Mouse (Mus musculus): ENCODE measurements around the gene Tenm2.
A peak's percentile ranks its signal among the peaks of the same experiment; 100 is the strongest.

Gene Tenm2

GRCm38 (mm10) chr11:35998048-35998447, 1237.7 kb downstream of the Tenm2 start:
- no peak for DNase-seq (ENCODE audit: low read depth, low spot score)

DNA sequence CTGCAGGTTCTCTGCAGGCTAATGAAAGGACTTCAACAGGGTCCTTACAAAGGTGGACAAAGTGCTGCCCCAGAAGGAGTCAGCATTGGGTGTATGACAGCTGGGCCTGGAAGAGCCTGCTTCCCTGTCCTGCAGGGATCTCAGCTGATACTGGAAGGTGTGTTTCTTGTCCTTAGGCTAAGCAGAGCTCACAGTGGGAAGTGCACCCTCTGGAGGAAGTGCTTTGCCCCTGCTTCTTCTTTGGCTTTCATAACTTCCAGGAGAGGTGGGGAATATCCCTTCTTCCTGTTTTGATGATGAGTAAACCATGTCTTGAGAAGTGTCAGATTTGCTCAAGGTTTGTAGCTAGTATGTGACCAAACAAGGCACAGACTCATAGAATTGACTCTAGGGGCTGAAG, 1240.5 kb downstream of the Tenm2 start:
- DNase-seq (ENCODE audit: low read depth, low spot score) = no peak

- DNase-seq (ENCODE audit: low read depth, low spot score) = no peak
Observed at GRCm38 (mm10) chr11:35991846-35992245, 1243.9 kb downstream of the Tenm2 start.

- no peak for DNase-seq (ENCODE audit: low read depth, low spot score)
Observed at GRCm38 (mm10) chr11:35989967-35990366, 1245.8 kb downstream of the Tenm2 start.

DNA sequence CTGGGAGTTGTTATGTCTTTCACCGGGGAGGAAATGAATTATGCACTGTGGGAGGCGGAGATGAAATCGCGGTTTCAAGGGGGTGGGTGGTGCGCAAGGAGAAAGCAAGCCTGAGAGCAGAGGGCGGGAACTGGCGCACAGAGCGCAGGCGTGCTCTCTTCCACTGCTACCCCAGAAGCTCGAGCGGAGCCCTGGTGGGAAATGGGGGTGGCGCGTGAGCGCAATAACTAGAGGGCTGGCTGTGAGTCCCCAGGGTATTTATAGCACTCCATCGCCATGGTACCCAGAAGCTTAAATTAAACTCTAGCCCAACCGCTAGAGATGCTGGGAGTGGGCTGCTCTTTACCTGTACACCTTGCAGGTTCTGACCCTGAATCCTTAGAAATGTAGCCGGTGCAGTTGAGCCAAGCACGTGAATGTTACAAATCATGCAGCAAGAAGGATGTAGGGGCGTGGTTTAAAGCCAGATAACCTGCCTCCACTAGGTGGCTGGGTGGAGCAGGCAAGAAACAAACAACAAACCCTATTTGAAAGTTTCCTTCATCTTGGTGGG, 1249.8 kb downstream of the Tenm2 start:
- peak; percentile 95 for DNase-seq (ENCODE audit: low read depth, low spot score)

GRCm38 (mm10) chr11:35982734-35983133, 1253.0 kb downstream of the Tenm2 start:
- no peak for DNase-seq (ENCODE audit: low read depth, low spot score)

GRCm38 (mm10) chr11:35980411-35980917, 1255.3 kb downstream of the Tenm2 start, which contains the start of gene Wwc1:
Wwc1 (minus strand) TSS chr11:35980527.
- peak; percentile 72 for DNase-seq (ENCODE audit: low read depth, low spot score)

DNA sequence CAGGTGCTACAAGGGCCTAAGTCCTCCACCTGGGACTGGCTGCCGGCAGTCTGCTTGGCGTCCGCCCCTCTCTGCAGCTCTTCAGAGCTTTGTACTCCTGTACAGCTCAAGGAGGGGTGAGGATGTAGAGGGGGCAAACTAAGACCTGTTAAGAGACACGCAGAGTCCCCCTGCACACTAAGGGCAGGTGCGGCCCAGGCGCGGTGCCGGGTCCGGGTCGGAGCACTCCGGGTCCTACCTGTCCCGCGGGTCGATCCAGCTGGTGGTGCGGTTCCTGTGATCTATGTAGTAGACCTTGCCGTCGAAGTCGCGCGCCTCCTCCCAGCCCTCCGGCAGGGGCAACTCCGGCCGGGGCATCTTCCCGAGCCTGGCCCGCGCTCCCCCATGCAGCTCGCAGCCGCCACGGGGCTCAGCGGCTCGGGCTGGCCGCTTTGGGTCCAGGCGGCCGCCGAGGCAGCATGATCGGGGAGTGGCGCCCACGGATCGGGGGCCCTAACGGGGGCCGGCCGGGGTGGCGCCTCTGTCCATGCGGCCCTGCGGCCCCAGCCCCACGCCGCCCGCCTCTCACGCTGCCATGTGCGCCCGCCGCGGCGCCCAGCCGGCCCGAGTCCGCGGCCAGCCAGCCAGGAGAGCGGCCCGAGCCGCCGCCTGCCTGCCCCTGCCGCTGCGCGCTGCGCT, 1255.9 kb downstream of the Tenm2 start:
- DNase-seq (ENCODE audit: low read depth, low spot score) = no peak

DNA sequence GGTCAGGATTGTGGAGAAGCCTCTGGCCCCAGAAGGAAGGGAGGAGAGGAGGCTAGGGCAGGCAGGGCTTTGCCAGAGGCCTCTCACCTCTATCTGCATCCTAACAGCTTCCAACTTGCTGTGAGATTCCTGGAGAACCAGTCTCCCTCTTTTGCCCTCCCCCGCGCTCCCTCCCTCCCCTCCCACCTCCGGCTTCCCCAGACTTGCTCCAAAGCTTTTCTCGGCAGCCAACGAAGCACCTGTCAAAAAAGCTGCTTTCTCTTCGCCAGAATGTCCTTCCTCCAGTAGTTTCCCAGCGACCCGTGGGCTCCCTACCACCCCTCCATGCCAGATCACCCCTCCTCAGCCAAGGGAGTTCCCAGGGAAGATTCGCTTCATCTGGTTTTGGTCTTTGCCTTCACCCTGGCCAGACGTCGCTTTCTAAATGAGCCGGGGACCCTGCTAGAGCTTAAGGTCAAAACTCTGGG, 1256.5 kb downstream of the Tenm2 start:
- DNase-seq (ENCODE audit: low read depth, low spot score) = no peak

DNA sequence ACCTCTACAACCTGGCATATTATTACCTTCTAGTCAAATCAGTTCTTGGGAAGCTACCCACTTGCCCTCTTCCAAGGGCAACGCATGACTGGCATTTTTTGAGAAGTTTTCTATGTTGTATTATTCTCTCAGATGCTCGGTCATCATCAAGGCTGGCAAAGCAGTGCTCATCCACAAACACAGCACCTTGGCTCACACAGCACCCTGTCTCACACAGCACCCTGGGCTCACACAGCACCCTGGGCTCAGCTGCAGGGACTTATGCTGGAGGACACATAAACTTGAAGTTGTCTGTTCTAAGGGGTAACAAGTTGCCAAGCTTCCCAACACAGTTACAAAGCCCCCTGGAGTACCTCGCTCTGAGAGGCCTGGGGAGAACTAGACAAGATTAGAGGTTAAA, 1258.0 kb downstream of the Tenm2 start:
- DNase-seq (ENCODE audit: low read depth, low spot score) = no peak

- no peak for DNase-seq (ENCODE audit: low read depth, low spot score)
Observed at GRCm38 (mm10) chr11:35977096-35977495, 1258.7 kb downstream of the Tenm2 start.

- DNase-seq (ENCODE audit: low read depth, low spot score) = no peak
Observed at GRCm38 (mm10) chr11:35976482-35976881, 1259.3 kb downstream of the Tenm2 start.

DNA sequence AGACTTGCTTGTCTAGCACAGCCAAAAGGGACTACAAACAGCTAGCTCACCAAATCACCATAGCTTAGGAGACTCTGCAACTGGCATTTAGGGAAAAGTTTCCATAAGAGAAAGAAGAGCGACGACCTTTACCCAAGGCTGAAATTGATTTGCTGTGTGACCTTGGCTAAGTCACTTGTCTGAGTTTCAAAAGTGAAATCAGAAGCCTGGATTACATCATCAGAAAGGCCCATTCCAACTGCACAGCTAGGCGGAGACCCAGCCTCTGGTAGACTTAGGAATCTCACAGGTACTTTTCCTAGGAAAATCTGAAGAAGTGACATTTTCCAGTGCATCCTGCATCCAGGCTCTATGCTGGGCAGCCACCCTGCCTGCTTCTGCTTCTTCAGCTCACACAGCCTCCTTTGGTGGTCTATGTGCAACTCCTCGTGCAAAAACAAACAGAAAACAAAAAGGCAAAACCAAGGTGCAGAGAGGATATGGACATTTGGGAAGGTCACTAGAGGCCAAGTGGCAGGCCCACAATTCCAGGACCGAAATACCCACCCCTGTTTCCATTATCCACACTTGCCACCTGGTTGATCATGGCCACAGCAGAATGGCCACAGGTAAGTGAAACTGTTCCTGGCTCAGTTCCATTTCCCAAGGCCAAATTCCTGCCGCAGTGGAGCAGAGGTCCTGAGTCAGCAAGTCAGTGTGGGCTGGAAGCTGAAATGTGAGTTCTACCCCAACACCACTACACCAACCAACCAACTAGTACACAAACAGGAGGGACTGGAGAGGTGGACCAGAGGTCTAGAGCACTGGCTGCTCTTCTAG, 1260.9 kb downstream of the Tenm2 start:
- DNase-seq (ENCODE audit: low read depth, low spot score) = no peak

GRCm38 (mm10) chr11:35973135-35973534, 1262.6 kb downstream of the Tenm2 start:
- no peak for DNase-seq (ENCODE audit: low read depth, low spot score)

- DNase-seq (ENCODE audit: low read depth, low spot score) = no peak
Observed at GRCm38 (mm10) chr11:35972270-35972931, 1263.4 kb downstream of the Tenm2 start.

DNA sequence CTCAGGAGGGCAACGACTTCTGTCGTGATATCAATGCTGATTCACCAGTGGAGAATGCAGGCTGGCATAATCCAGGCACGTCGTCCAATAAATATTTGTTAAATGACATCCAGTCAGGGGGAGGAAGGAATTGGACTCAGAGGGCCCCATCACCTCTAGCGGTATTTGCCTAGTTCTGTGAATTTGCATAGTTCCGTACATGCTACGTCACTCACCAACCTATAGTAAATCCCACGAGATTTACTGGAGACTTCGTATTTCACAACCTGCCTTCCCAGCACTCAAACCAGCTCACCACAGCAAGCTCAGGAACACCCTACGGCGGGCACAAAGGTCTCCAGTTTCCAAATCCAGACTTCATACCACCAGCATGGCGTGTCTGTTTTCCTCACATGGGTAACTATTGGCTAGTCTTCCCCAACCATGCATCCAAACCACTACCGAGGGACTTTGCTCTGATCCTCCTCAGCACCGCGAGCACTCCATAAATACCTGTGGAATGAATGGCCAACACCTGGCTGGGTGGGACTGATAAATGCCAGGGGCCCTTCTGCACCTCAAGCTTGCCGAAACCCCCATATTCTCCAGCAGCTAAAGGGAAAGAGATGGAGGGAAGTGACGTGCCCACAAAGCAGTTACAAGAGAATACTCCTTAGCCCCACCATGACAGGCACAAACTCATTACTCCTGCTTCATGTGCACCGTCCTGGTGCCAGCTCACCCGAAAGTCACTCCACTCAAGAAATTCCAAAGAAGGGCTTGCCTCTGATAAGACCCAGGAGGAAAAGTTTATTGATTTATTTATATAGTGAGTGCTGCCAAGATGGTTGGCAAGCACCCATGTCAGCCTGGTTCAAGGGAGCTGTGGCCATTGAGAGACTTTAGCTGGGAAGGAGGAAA, 1264.7 kb downstream of the Tenm2 start:
- DNase-seq (ENCODE audit: low read depth, low spot score) = no peak

GRCm38 (mm10) chr11:35968291-35968690, 1267.5 kb downstream of the Tenm2 start:
- DNase-seq (ENCODE audit: low read depth, low spot score) = no peak

DNA sequence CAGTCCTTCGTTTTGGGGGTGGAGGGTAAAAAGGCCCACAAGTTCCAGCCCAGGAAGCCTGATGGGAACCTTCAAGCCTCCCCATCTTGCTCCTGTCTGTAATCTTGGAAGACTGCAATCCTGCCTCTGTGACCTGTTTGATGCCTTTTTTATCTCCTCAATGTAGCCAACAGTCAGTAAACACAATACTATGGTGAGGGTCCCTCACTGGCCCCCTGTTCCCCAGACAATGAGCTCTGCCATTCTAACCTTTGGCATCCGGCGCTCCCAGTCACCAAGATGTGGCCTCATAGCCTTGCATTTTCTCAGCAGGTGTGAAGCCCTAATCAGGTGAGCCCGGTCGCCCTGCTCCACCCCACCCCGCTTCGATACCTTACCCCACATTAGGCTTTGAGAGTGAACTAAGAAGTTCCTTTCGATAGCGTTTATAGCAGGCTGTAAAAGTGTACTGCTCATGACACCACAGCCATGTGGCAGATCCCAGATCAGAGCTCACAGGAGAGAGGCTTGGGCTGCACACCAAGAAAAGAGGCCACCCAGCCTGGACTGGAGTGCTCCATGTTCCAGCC, 1271.7 kb downstream of the Tenm2 start:
- DNase-seq (ENCODE audit: low read depth, low spot score) = no peak

DNA sequence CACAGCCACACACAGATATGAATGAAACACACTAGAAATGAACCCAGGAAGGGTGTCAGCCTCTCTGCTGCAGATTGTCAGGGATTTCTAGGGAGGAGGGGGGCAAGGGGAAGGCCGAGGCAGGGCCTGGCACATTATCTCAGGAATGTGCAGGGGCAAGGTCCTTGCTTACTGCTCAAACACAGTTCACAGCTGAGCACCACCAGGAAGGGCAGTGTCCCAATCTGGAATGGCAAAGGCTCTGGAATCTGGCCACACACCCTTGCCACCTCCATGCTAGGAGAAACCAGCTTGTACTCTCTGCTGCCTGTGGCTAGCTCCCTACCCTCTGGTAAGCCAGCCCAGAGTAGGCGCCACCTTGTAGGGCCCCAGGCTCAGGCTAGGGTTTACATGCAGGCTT, 1272.2 kb downstream of the Tenm2 start:
- DNase-seq (ENCODE audit: low read depth, low spot score) = no peak

DNA sequence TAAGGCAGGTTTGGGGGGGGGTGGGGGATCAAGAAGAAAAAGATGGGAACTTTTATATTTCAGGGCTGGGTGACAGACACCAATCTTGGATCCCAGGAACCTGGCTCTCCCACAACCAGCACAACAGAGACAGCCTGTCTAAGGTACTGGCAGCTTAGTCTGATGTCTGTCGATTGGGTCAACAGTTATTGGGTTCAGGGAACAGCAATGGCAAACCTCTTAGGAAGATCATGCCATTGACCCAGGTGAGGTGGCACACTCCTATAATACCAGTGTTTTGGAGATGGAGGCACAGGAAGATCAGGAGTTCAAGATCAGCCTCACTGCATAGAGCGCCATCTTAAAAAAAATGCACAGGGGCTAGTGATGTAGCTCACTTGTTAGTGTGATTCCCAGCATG, 1273.3 kb downstream of the Tenm2 start:
- DNase-seq (ENCODE audit: low read depth, low spot score) = no peak

Data from telencephalon, adult 2 months (tissue).